Mouse (Mus musculus) fibroblast of lung, adult 2 months (primary cell): ENCODE data around the gene Morn1.

Experiments used
- DNase-seq: peaks from one replicate; pipeline ENCODE4 v3.0.0-alpha.2; 2011; ENCODE audit warnings: low read depth

Gene Morn1

DNA sequence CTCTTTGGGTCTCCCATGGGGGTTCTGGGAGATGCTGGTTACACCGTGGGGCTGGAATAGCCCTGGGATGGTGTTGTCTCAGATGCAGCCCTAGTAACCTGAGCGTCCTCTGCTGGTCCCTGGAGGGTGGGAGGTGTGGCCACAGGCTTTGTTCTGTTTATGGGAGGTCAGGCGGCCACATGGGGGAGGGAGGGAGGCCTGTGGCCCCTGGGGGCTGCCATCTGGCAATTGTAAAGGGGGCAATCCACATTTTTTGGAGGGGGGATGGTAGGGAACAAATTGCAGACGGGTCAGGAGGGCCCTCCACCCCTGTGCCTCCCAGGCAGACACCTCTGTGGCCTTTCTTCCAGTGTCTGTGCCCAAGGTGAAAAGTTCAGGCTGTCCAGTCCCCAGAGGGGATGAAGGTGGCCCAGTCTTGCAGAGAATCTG is 103.3 kb downstream of the Morn1 start:
- no peak for DNase-seq

DNA sequence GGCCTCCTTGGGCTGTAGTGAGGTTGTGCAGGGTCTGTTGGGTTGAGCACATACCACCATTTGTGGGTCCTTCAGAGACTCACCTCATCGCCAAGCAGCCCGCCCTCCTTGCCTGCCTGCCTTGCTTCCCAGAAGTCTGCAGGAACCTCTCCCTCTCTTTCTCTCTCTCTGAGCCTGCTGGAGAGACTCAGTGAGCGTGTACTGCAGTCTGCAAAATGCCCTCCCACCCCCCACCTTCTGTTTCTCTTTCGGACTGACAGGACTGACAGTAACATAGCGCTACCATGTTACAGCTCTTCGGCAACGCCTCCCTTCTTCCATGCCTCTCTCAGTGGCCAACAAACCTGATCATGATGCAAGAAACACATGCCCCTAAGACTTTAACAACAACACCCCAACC is 103.9 kb downstream of the Morn1 start:
- no peak for DNase-seq
